Mouse (Mus musculus) CH12.LX (cell line): ENCODE measurements around the gene Lat. TPM values are rescaled to one million over a fixed set of nuclear protein-coding genes. Genes with fewer than 3 reads are reported as not detected.

Experiments used
- DNase-seq: peaks from one replicate; pipeline ENCODE4 v3.0.0-alpha.2; 2013; ENCODE audit errors: extremely low read depth
- H3K27ac ChIP-seq: 2 replicates; pipeline ENCODE4 v1.5.1; 2012; ENCODE audit warnings: low read depth, mild to moderate bottlenecking, control low read depth, moderate library complexity; ENCODE audit not compliant: insufficient read depth
- H3K27me3 ChIP-seq: replicated peaks from 2 replicates; pipeline ENCODE3; 2012; ENCODE audit warnings: inconsistent platforms
- H3K36me3 ChIP-seq, 2 experiments: replicated peaks in 1 of 2; 2 replicates each; pipeline versions ENCODE3 to v1.6.1; 2012; ENCODE audit warnings: inconsistent platforms in 1 of 2, low read length in 1 of 2, mild to moderate bottlenecking in 1 of 2, mixed read lengths in 1 of 2, moderate library complexity in 1 of 2; ENCODE audit not compliant: control insufficient read depth in 1 of 2, insufficient read depth in 1 of 2
- H3K4me1 ChIP-seq, 2 experiments: 2 replicates each; pipeline ENCODE4 v1.6.1; 2012; ENCODE audit warnings: inconsistent platforms in 1 of 2, moderate library complexity in 1 of 2; ENCODE audit not compliant: insufficient read depth in 2 of 2, control insufficient read depth in 1 of 2
- H3K4me2 ChIP-seq: 2 replicates; pipeline ENCODE4 v1.6.1; 2012; ENCODE audit warnings: low read depth, mild to moderate bottlenecking, control low read depth; ENCODE audit not compliant: poor library complexity, insufficient read depth, severe bottlenecking
- H3K4me3 ChIP-seq, 3 experiments: fragments of 150-350 bp in 1 of 3; sonication (generic) in 1 of 3; replicated peaks in 1 of 3; 2 replicates each; pipeline versions ENCODE3 to v1.5.1; 2011 to 2012; ENCODE audit warnings: low read depth in 2 of 3, low read length in 2 of 3, mild to moderate bottlenecking in 2 of 3, moderate library complexity in 2 of 3, control low read depth in 1 of 3, improper control_type of control experiment in 1 of 3, inconsistent platforms in 1 of 3, mixed read lengths in 1 of 3; ENCODE audit not compliant: poor library complexity in 1 of 3
- H3K79me2 ChIP-seq: replicated peaks from 2 replicates; pipeline ENCODE4 v1.6.1; 2012; ENCODE audit warnings: mild to moderate bottlenecking, moderate library complexity; ENCODE audit not compliant: control insufficient read depth, poor library complexity, insufficient read depth, severe bottlenecking; ENCODE audit errors: extremely low read depth
- H3K9ac ChIP-seq: 2 replicates; pipeline ENCODE4 v1.6.1; 2012; ENCODE audit warnings: low read depth, mild to moderate bottlenecking, control low read depth, moderate library complexity; ENCODE audit not compliant: insufficient read depth
- H3K9me3 ChIP-seq: replicated peaks from 2 replicates; pipeline ENCODE3; 2012; ENCODE audit warnings: low read length, inconsistent platforms, mixed read lengths
- E2F4 ChIP-seq: IDR thresholded peaks from 2 replicates; pipeline ENCODE4 v1.6.1; 2011; ENCODE audit warnings: low read depth, low read length, improper control_type of control experiment; ENCODE audit not compliant: insufficient replicate concordance
- HCFC1 ChIP-seq: IDR thresholded peaks from 2 replicates; pipeline ENCODE4 v1.6.1; 2012; ENCODE audit warnings: low read depth, mild to moderate bottlenecking, inconsistent platforms, low read length, improper control_type of control experiment
- JUN ChIP-seq: IDR thresholded peaks from 2 replicates; pipeline ENCODE4 v1.6.1; 2011; ENCODE audit warnings: low read depth, mild to moderate bottlenecking, low read length, improper control_type of control experiment, moderate library complexity; ENCODE audit not compliant: insufficient read depth
- MYC ChIP-seq: IDR thresholded peaks from 2 replicates; pipeline ENCODE4 v1.6.1; 2011; ENCODE audit warnings: low read depth, mild to moderate bottlenecking, improper control_type of control experiment, low read length
- NELFE ChIP-seq: IDR thresholded peaks from 2 replicates; pipeline ENCODE4 v1.6.1; 2011; ENCODE audit warnings: low read depth, low read length, improper control_type of control experiment
- RAD21 ChIP-seq: IDR thresholded peaks from 2 replicates; pipeline ENCODE4 v1.6.1; 2011; ENCODE audit warnings: low read depth, mild to moderate bottlenecking, low read length, improper control_type of control experiment, moderate library complexity
- RCOR1 ChIP-seq: conservative IDR thresholded peaks from 2 replicates; pipeline ENCODE4 v1.6.1; 2012; ENCODE audit warnings: low read depth, mild to moderate bottlenecking, inconsistent platforms, low read length, improper control_type of control experiment
- TCF12 ChIP-seq: IDR thresholded peaks from 2 replicates; pipeline ENCODE4 v1.6.1; 2014; ENCODE audit warnings: low read depth, mild to moderate bottlenecking, inconsistent platforms, low read length, improper control_type of control experiment
- USF2 ChIP-seq: conservative IDR thresholded peaks from 2 replicates; pipeline ENCODE4 v1.6.1; 2011; ENCODE audit warnings: low read depth, low read length, improper control_type of control experiment
- ZC3H11A ChIP-seq: IDR thresholded peaks from 2 replicates; pipeline ENCODE4 v1.6.1; 2012; ENCODE audit warnings: low read depth, mild to moderate bottlenecking, inconsistent platforms, low read length, improper control_type of control experiment
- ZMIZ1 ChIP-seq: IDR thresholded peaks from 2 replicates; pipeline ENCODE4 v1.6.1; 2012; ENCODE audit warnings: low read depth, mild to moderate bottlenecking, inconsistent platforms, low read length, improper control_type of control experiment
- ZNF384 ChIP-seq: IDR thresholded peaks from 2 replicates; pipeline ENCODE4 v1.6.1; 2012; ENCODE audit warnings: low read depth, low read length, improper control_type of control experiment, inconsistent platforms
- dilution Hi-C: fragments of 300-500 bp; cut with MboI; formaldehyde crosslinking; loops from 2 replicates; pipeline ENCODE4 v1.14.3; 2020; ENCODE audit warnings: low sequenced_read_pairs; ENCODE audit not compliant: extremely low pct_unique_long_range_greater_than_20kb, extremely low pct_ligation_motif_present
- in situ Hi-C: fragments of 300-500 bp; cut with MboI; formaldehyde crosslinking; loops from 3 replicates; pipeline ENCODE4 v1.14.3; 2019; ENCODE audit warnings: low sequenced_read_pairs, low pct_ligation_motif_present, low pct_unique_long_range_greater_than_20kb, mixed read lengths
- polyA plus RNA-seq: library from polyadenylated mRNA; unstranded; fragments of >175 nt; gene quantifications from 2 replicates; pipeline ENCODE4 v1.2.1, GENCODE M21; 2012; ENCODE audit warnings: low read depth; ENCODE audit not compliant: insufficient read length
- total RNA-seq, 2 experiments: library from RNA; depleted of rRNA; stranded (reverse); fragments of 300-350 nt in 1 of 2; fragments of >200 nt in 1 of 2; gene quantifications; 2 replicates each; pipeline ENCODE4 v1.2.3; 2012 to 2014

Lat gene
- total and polyA plus RNA-seq, 3 experiments: 0.42 to 1.1 (median 0.55) TPM

DNA sequence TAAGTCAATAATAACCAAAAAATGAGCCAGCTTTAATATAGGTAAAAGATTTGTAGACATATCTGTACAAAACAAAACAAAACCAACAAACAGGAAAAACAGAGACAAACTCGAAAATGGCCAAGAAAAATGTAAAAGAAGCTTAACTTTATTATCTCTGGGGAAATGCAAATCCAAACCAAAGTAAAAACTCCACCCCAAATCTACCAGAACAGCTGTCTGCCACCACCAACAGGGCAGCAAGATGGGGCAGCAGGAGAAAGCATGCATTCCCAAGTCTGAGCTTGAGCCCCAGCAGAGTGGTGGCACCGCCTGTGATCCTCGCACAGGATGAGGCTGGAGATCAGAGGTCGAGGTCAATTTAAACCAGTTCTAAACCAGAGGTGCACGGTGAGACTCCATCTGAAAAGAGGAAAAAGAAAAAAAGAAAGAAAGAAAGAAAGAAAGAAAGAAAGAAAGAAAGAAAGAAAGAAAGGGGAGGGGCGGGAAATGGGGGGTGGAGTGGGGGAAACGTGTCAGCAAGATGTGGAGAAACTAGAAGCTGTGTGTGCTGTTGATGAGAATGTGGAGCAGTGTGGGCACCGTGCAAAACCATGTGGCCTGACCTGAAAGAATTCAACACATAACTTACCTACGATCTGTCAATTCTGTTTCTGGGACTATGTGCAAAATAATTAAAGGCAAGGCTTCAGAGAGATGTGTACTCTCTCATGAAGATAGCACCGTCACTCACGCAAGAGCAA is 15.9 kb downstream of the Lat start:
- Histone ChIP-seq H3K4me1 (peaks cover 2 to 7% of the 10 kb centered on the region in 2 experiments; a peak in 3 of 4 replicates), H3K79me2 (no peaks in the 10 kb centered on the region), H3K9ac (no peak overlapping the region), H3K27me3 (peaks cover 6% of the 10 kb centered on the region), H3K27ac (no peak overlapping the region), H3K4me2 (peak overlapping the region; percentile 29; the same call in 1 of the 2 replicates), H3K9me3 (no peaks in the 10 kb centered on the region), H3K4me3 (no peak overlapping the region), H3K36me3 (no peaks in the 10 kb centered on the region)
- in situ Hi-C loops (loop anchor here (25.0 kb wide), 1 partner anchor 91 kb away; the partner anchor contains the start of gene Sbk1), dilution Hi-C loops (no loop called here)
- TF ChIP-seq NELFE: no peak
- no peak for TF ChIP-seq USF2
- no peak for TF ChIP-seq E2F4
- TF ChIP-seq MYC: no peak
- no peak for DNase-seq

DNA sequence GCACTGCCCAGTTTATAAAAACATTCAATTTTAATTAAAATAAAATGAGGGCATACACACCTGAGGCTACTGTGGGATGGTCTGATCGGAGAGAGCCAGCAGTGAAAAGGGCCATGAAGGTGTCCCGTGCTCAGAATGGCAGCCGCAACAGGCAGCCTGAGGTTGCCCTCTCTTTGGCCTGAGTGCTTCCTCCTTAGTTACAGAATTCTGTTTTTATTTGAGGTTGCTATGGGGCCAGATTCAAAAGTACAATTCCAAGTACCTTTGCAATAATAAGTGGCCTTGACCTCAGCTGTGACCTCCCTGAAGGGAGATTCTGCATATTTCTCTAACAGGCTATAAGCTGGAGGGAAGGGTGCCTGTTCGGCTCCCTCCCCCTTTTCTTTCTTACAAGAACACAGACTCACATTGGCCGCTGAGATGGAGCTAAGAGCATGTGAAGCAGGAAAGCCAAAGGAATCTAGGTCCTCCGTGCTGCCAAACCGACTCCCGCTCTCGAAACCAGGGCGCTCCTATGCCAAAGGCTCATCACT is 17.9 kb downstream of the Lat start:
- peaks cover 7% of the 10 kb centered on the region for H3K27me3 ChIP-seq
- no peak overlapping the region for H3K4me2 ChIP-seq
- no peak for DNase-seq
- dilution Hi-C loops (no loop called here), in situ Hi-C loops (loop anchor here (25.0 kb wide), 1 partner anchor 89 kb away; the partner anchor contains the start of gene Sbk1)
- H3K9ac ChIP-seq: no peak overlapping the region
- no peak overlapping the region for H3K4me3 ChIP-seq
- H3K9me3 ChIP-seq: no peaks in the 10 kb centered on the region
- H3K4me1 ChIP-seq: peaks cover 2 to 7% of the 10 kb centered on the region in 2 experiments; a peak in 3 of 4 replicates
- no peak overlapping the region for H3K27ac ChIP-seq
- H3K36me3 ChIP-seq: no peaks in the 10 kb centered on the region
- H3K79me2 ChIP-seq: no peaks in the 10 kb centered on the region
- TF ChIP-seq JUN (no peak), RCOR1 (no peak)

DNA sequence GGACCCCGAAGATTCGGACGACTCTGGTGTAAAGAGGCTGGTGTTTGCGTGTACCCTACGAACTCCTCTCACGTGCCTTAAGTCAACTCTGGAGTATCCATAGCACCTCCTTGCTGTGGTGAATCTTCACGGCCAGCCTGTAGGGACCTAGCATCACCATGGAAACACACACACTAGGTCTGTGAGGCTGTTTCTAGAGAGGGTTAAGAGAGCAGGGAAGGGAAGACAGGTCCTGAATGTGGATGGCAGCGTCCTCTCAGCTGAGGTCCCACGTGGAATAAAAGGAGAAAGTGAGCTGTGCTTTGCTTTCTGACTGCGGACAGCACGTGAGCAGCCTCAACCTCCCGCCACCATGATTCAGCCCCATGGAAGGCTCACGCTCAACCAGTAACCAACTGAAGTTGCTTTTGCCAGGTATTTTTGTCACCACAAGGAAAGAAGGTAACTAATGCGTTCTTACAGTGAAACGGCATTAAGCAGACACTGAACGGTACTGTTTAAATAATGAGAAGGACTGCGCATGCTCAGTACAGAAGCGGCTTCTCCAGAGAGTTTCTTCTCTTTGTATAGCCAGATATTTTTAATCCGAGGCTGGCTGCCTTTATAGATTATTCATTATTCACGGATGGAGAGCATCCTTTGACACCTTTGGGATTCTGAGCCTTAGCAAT is 18.5 kb downstream of the Lat start:
- Histone ChIP-seq H3K4me2 (no peak overlapping the region), H3K27ac (no peak overlapping the region), H3K9ac (no peak overlapping the region), H3K4me1 (peaks cover 2 to 7% of the 10 kb centered on the region in 2 experiments; a peak in 3 of 4 replicates), H3K27me3 (peaks cover 7% of the 10 kb centered on the region), H3K4me3 (no peak overlapping the region), H3K36me3 (no peaks in the 10 kb centered on the region), H3K9me3 (no peaks in the 10 kb centered on the region), H3K79me2 (no peaks in the 10 kb centered on the region)
- no peak for DNase-seq
- dilution Hi-C loops (no loop called here), in situ Hi-C loops (loop anchor here (25.0 kb wide), 1 partner anchor 89 kb away; the partner anchor contains the start of gene Sbk1)
- no peak for TF ChIP-seq TCF12
- no peak for TF ChIP-seq ZMIZ1
- no peak for TF ChIP-seq ZNF384
- no peak for TF ChIP-seq ZC3H11A
- TF ChIP-seq HCFC1: no peak
- TF ChIP-seq NELFE: no peak
- TF ChIP-seq RAD21: no peak
- TF ChIP-seq USF2: no peak
